14 mouse cellular contexts compared by ENCODE assay signal in genomic region chr9:122116359-122116758, GRCm38 (mm10). TPM values are rescaled to one million over a fixed set of nuclear protein-coding genes. Genes with fewer than 3 reads are reported as not detected.
DNase-seq lines count a peak whose midpoint lies in the region; TF ChIP-seq lines count a peak whose summit lies in the region.
"Had no signal": no experiment of that assay in that cellular context is flagged by ENCODE, and none has a peak within 500 bp of the region (broad histone marks: within the 10 kb centered on the region; RNA-seq: fewer than 3 reads in every experiment).

No protein-coding gene starts in this region.

- H3K36me3 ChIP-seq in heart, adult 2 months (ENCODE audit: control insufficient read depth, insufficient read depth, low read length) = peaks cover 10% of the 10 kb centered on the region
- H3K36me3 ChIP-seq: heart, embryonic 12.5 days; hindbrain, embryonic 13.5 days; midbrain, embryonic 13.5 days had no signal

- intact Hi-C loops in heart, adult 2 months (cut with DNase I) = no loop called here
- intact Hi-C loops in left cerebral cortex, postnatal 4 days (cut with DNase I) = no loop called here

- peak; percentile 52 for DNase-seq in adrenal gland, adult 8-10 months
- no peak for DNase-seq in adrenal gland, postnatal 10 days
- DNase-seq in heart, adult 11 months = peak; percentile 92
- no peak for DNase-seq in heart, adult 2 months
- peak; percentile 44 for DNase-seq in 3T3-L1 (ENCODE audit: low read depth, low spot score)
- peak; percentile 29 for DNase-seq in adrenal gland, postnatal 14 days
- no peak for DNase-seq in right cerebral cortex, postnatal 25 days
- DNase-seq in left cerebral cortex, postnatal 4 days = no peak

- H3K4me1 ChIP-seq in heart, adult 2 months (ENCODE audit: control insufficient read depth, insufficient read depth, low read length) = peaks cover 15% of the 10 kb centered on the region

- no peak for TF ChIP-seq CTCF in heart, adult 2 months (IDR thresholded peaks at IDR 0.05)

- WGBS in heart, adult 2 months = 4% methylated on average over 1 of the region's 1 CpGs

- no peak for TF ChIP-seq POLR2A in heart, adult 2 months (IDR thresholded peaks at IDR 0.05; ENCODE audit: insufficient read depth, low read depth, low read length)

- TF ChIP-seq EP300 in heart, adult 2 months (IDR thresholded peaks at IDR 0.05; ENCODE audit: insufficient read depth, low read depth, low read length) = no peak

- H3K79me2 ChIP-seq in heart, adult 2 months (replicated peaks; ENCODE audit: control insufficient read depth, insufficient read depth, low read length) = peaks cover 6% of the 10 kb centered on the region

- H3K27ac ChIP-seq in heart, adult 2 months = no peak overlapping the region
- H3K27ac ChIP-seq: liver, embryonic 14.5 days; macrophage had no signal

- H3K9ac ChIP-seq in heart, adult 2 months (ENCODE audit: low read depth, low read length) = no peak overlapping the region
- H3K9ac ChIP-seq: liver, embryonic 14.5 days had no signal

- no peak overlapping the region for H3K4me3 ChIP-seq in heart, adult 2 months

- no peaks in the 10 kb centered on the region for H3K27me3 ChIP-seq in heart, adult 2 months (ENCODE audit: control insufficient read depth, insufficient read depth, low read length)
- H3K27me3 ChIP-seq: embryonic facial prominence, embryonic 13.5 days; heart, embryonic 12.5 days; hindbrain, embryonic 13.5 days; midbrain, embryonic 13.5 days had no signal

RNA-seq across cellular contexts. Expression of gene Snrk, which starts 0.7 kb away (rescaled TPM):
- 100 to 1,000 TPM; 153 to 206 (median 181) TPM for total RNA-seq in adrenal gland, adult 8-10 months (2022)
- 100 to 1,000 TPM; 202 to 285 TPM for total RNA-seq in adrenal gland, postnatal 10 days (2021)
- 100 to 1,000 TPM; 142 to 163 TPM for total RNA-seq in heart, adult 2 months (2021)
- 68.0 and 89.8 TPM in 2 replicates for polyA plus RNA-seq in heart, adult 2 months (2012; rRNA removed)
- 275 and 291 TPM in 2 replicates for total RNA-seq in adrenal gland, postnatal 14 days (2021)
- 100 to 1,000 TPM; 109 to 120 TPM for total RNA-seq in left cerebral cortex, postnatal 4 days (2021)

Comparison
In these comparisons a context has a peak if more than half of its experiments do, and no peak if none do; other contexts are left out.
1. DNase-seq: peak in adrenal gland, adult 8-10 months (single experiment), heart, adult 11 months (single experiment), 3T3-L1 (single experiment) and adrenal gland, postnatal 14 days (single experiment); none in adrenal gland, postnatal 10 days (single experiment), heart, adult 2 months (0 of 2), right cerebral cortex, postnatal 25 days (single experiment) and left cerebral cortex, postnatal 4 days (single experiment).